Mouse (Mus musculus): ENCODE data around the gene Spock1. TPM values are rescaled to one million over a fixed set of nuclear protein-coding genes. Genes with fewer than 3 reads are reported as not detected.

The Spock1 gene
- total RNA-seq, 1 experiment, result 0.40 TPM

DNA sequence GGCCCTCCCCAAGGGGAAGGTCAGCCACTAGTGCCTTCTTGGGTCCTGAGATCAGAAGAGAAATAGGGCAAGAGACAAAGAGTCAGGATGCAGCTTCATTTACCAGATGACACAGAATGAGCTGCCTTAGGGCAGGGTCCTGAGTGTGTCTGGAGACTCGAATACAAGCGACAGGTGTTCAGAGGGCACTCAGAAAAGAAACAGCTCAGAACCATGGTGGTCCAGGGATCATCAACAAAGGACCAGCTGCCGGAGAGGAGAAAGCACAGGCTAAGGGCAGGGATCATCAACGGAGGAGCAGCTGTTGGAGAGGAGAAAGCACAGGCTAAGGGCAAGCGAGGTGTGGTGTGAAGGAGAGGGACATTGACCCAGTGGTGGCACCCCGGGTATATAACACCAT is 136.1 kb downstream of the Spock1 start:
- Histone ChIP-seq H3K36me3 (ENCODE audit: control insufficient read depth, insufficient read depth, low read length, poor library complexity, severe bottlenecking) (no peaks in the 10 kb centered on the region), H3K4me3 (ENCODE audit: insufficient read depth in 1 of 2, low read depth in 1 of 2, low read length in 2 of 2, poor library complexity in 1 of 2, severe bottlenecking in 1 of 2) (no peak overlapping the region), H3K9ac (ENCODE audit: insufficient read depth, low read depth, low read length, poor library complexity, severe bottlenecking) (no peak overlapping the region), H3K4me1 (ENCODE audit: control insufficient read depth in 2 of 2, insufficient read depth in 2 of 2, low read length in 2 of 2, poor library complexity in 1 of 2) (no peaks in the 10 kb centered on the region), H3K9me3 (ENCODE audit: control insufficient read depth, insufficient read depth, low read depth, low read length) (no peaks in the 10 kb centered on the region), H3K27ac (ENCODE audit: insufficient read depth, low read depth, low read length, poor library complexity, severe bottlenecking) (no peak overlapping the region)
- in situ Hi-C loops (cut with MboI; ENCODE audit: low sequenced_read_pairs in 2 of 2, unreplicated experiment in 2 of 2), result no loop called here
- no peak for DNase-seq (ENCODE audit: low read depth, low spot score)
- TF ChIP-seq HCFC1 (IDR thresholded peaks at IDR 0.05; ENCODE audit: borderline replicate concordance, insufficient read depth, low read length), result no peak
- no peak for TF ChIP-seq ZNF384 (IDR thresholded peaks at IDR 0.05; ENCODE audit: low read depth, low read length)
- no peak for TF ChIP-seq MAFK (IDR thresholded peaks at IDR 0.05; ENCODE audit: insufficient read depth, low read depth, low read length)
- TF ChIP-seq CHD2 (IDR thresholded peaks at IDR 0.05; ENCODE audit: low read depth, low read length), result no peak
- no peak for TF ChIP-seq ZC3H11A (IDR thresholded peaks at IDR 0.05; ENCODE audit: borderline replicate concordance, low read depth, low read length)

DNA sequence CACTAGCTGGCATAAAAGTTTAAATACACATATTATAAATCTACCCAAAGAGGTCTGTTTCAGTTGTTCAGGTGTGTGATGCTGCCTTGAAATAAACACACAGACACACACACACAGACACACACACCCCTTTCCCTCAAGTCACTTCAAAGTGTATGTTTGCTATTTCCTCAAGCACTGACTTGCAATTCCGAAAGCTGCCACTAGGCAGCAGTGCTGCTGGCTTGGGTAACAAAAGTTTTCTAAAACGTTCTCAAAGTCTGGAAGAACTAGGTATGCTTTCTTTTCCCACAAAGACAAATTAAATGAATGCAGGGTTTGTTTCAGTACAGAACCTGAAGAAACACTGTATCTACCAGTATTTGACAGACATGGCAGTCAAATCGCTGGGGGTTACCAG is 141.4 kb downstream of the Spock1 start:
- Histone ChIP-seq H3K9me3 (ENCODE audit: control insufficient read depth, insufficient read depth, low read depth, low read length) (no peaks in the 10 kb centered on the region), H3K9ac (ENCODE audit: insufficient read depth, low read depth, low read length, poor library complexity, severe bottlenecking) (no peak overlapping the region), H3K27ac (ENCODE audit: insufficient read depth, low read depth, low read length, poor library complexity, severe bottlenecking) (no peak overlapping the region), H3K4me1 (ENCODE audit: control insufficient read depth in 2 of 2, insufficient read depth in 2 of 2, low read length in 2 of 2, poor library complexity in 1 of 2) (no peaks in the 10 kb centered on the region), H3K36me3 (ENCODE audit: control insufficient read depth, insufficient read depth, low read length, poor library complexity, severe bottlenecking) (no peaks in the 10 kb centered on the region), H3K4me3 (ENCODE audit: insufficient read depth in 1 of 2, low read depth in 1 of 2, low read length in 2 of 2, poor library complexity in 1 of 2, severe bottlenecking in 1 of 2) (no peak overlapping the region)
- in situ Hi-C loops (cut with MboI; ENCODE audit: low sequenced_read_pairs in 2 of 2, unreplicated experiment in 2 of 2), result no loop called here
- TF ChIP-seq ZC3H11A (IDR thresholded peaks at IDR 0.05; ENCODE audit: borderline replicate concordance, low read depth, low read length), result 0 out of 2 replicates have a peak, but pooled peaks have one; percentile 7
- no peak for TF ChIP-seq HCFC1 (IDR thresholded peaks at IDR 0.05; ENCODE audit: borderline replicate concordance, insufficient read depth, low read length)
- DNase-seq (ENCODE audit: low read depth, low spot score), result peak; percentile 48

GRCm38 (mm10) chr13:57761122-57761521 is 147.0 kb downstream of the Spock1 start:
- Histone ChIP-seq H3K27ac (ENCODE audit: insufficient read depth, low read depth, low read length, poor library complexity, severe bottlenecking) (no peak overlapping the region), H3K36me3 (ENCODE audit: control insufficient read depth, insufficient read depth, low read length, poor library complexity, severe bottlenecking) (no peaks in the 10 kb centered on the region), H3K9me3 (ENCODE audit: control insufficient read depth, insufficient read depth, low read depth, low read length) (no peaks in the 10 kb centered on the region), H3K4me1 (ENCODE audit: control insufficient read depth in 2 of 2, insufficient read depth in 2 of 2, low read length in 2 of 2, poor library complexity in 1 of 2) (peaks cover 0 to 3% of the 10 kb centered on the region in 2 experiments; a peak in 1 of 4 replicates), H3K4me3 (ENCODE audit: insufficient read depth in 1 of 2, low read depth in 1 of 2, low read length in 2 of 2, poor library complexity in 1 of 2, severe bottlenecking in 1 of 2) (no peak overlapping the region), H3K9ac (ENCODE audit: insufficient read depth, low read depth, low read length, poor library complexity, severe bottlenecking) (no peak overlapping the region)
- TF ChIP-seq ZNF384 (IDR thresholded peaks at IDR 0.05; ENCODE audit: low read depth, low read length), result no peak
- no peak for TF ChIP-seq CHD2 (IDR thresholded peaks at IDR 0.05; ENCODE audit: low read depth, low read length)
- no peak for TF ChIP-seq HCFC1 (IDR thresholded peaks at IDR 0.05; ENCODE audit: borderline replicate concordance, insufficient read depth, low read length)
- DNase-seq (ENCODE audit: low read depth, low spot score), result no peak
- in situ Hi-C loops (cut with MboI; ENCODE audit: low sequenced_read_pairs in 2 of 2, unreplicated experiment in 2 of 2), result no loop called here

DNA sequence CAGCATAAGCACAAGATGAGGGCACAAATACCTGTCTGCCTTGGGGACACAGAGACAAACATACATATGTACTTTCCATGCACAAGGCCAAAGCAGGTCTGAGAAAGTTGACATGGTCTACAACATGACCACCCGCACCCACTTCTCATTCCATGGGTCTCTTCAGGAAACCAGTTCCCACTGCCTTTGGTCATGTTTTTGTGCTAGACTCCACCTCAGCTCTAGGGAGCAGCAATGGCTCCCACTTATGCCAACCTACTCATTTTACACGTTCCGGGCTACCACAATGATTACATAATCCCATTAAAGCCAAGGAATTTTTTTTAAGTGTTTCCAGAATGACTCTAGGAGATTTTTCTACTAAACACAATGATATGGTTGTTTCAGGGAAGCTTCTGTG is 147.5 kb downstream of the Spock1 start:
- no peak for TF ChIP-seq HCFC1 (IDR thresholded peaks at IDR 0.05; ENCODE audit: borderline replicate concordance, insufficient read depth, low read length)
- no peak for TF ChIP-seq MAFK (IDR thresholded peaks at IDR 0.05; ENCODE audit: insufficient read depth, low read depth, low read length)
- TF ChIP-seq ZC3H11A (IDR thresholded peaks at IDR 0.05; ENCODE audit: borderline replicate concordance, low read depth, low read length), result no peak
- no peak for TF ChIP-seq ZNF384 (IDR thresholded peaks at IDR 0.05; ENCODE audit: low read depth, low read length)
- TF ChIP-seq CHD2 (IDR thresholded peaks at IDR 0.05; ENCODE audit: low read depth, low read length), result no peak
- H3K4me3 ChIP-seq (ENCODE audit: insufficient read depth in 1 of 2, low read depth in 1 of 2, low read length in 2 of 2, poor library complexity in 1 of 2, severe bottlenecking in 1 of 2), result no peak overlapping the region
- H3K9me3 ChIP-seq (ENCODE audit: control insufficient read depth, insufficient read depth, low read depth, low read length), result no peaks in the 10 kb centered on the region
- no peak for DNase-seq (ENCODE audit: low read depth, low spot score)
- in situ Hi-C loops (cut with MboI; ENCODE audit: low sequenced_read_pairs in 2 of 2, unreplicated experiment in 2 of 2), result no loop called here
- no peaks in the 10 kb centered on the region for H3K36me3 ChIP-seq (ENCODE audit: control insufficient read depth, insufficient read depth, low read length, poor library complexity, severe bottlenecking)
- peaks cover 0 to 3% of the 10 kb centered on the region in 2 experiments; a peak in 1 of 4 replicates for H3K4me1 ChIP-seq (ENCODE audit: control insufficient read depth in 2 of 2, insufficient read depth in 2 of 2, low read length in 2 of 2, poor library complexity in 1 of 2)
- H3K9ac ChIP-seq (ENCODE audit: insufficient read depth, low read depth, low read length, poor library complexity, severe bottlenecking), result no peak overlapping the region
- no peak overlapping the region for H3K27ac ChIP-seq (ENCODE audit: insufficient read depth, low read depth, low read length, poor library complexity, severe bottlenecking)

GRCm38 (mm10) chr13:57756316-57756715 is 151.8 kb downstream of the Spock1 start:
- in situ Hi-C loops (cut with MboI; ENCODE audit: low sequenced_read_pairs in 2 of 2, unreplicated experiment in 2 of 2), result no loop called here
- no peak overlapping the region for H3K4me3 ChIP-seq (ENCODE audit: insufficient read depth in 1 of 2, low read depth in 1 of 2, low read length in 2 of 2, poor library complexity in 1 of 2, severe bottlenecking in 1 of 2)
- H3K9ac ChIP-seq (ENCODE audit: insufficient read depth, low read depth, low read length, poor library complexity, severe bottlenecking), result no peak overlapping the region
- H3K27ac ChIP-seq (ENCODE audit: insufficient read depth, low read depth, low read length, poor library complexity, severe bottlenecking), result no peak overlapping the region
- TF ChIP-seq CHD2 (IDR thresholded peaks at IDR 0.05; ENCODE audit: low read depth, low read length), result no peak
- no peak for TF ChIP-seq ZC3H11A (IDR thresholded peaks at IDR 0.05; ENCODE audit: borderline replicate concordance, low read depth, low read length)
- no peak for TF ChIP-seq ZNF384 (IDR thresholded peaks at IDR 0.05; ENCODE audit: low read depth, low read length)
- no peak for TF ChIP-seq MAFK (IDR thresholded peaks at IDR 0.05; ENCODE audit: insufficient read depth, low read depth, low read length)
- no peak for TF ChIP-seq HCFC1 (IDR thresholded peaks at IDR 0.05; ENCODE audit: borderline replicate concordance, insufficient read depth, low read length)
- peaks cover 0 to 3% of the 10 kb centered on the region in 2 experiments; a peak in 1 of 4 replicates for H3K4me1 ChIP-seq (ENCODE audit: control insufficient read depth in 2 of 2, insufficient read depth in 2 of 2, low read length in 2 of 2, poor library complexity in 1 of 2)
- DNase-seq (ENCODE audit: low read depth, low spot score), result no peak
- H3K9me3 ChIP-seq (ENCODE audit: control insufficient read depth, insufficient read depth, low read depth, low read length), result no peaks in the 10 kb centered on the region
- H3K36me3 ChIP-seq (ENCODE audit: control insufficient read depth, insufficient read depth, low read length, poor library complexity, severe bottlenecking), result no peaks in the 10 kb centered on the region

Data from ES-E14 (cell line).